Mouse (Mus musculus): ENCODE measurements around the gene Nt5dc1.
"Not testable (repeated sequence)": the region's sequence is repeated elsewhere in the genome, so short reads cannot be mapped to it uniquely, and the experiment has no call there.

Nt5dc1 gene

GRCm38 (mm10) chr10:34312536-34312935 is 105.8 kb downstream of the Nt5dc1 start:
- DNase-seq (ENCODE audit: low spot score in 2 of 2), result no peak

- DNase-seq (ENCODE audit: low spot score in 2 of 2), result no peak
These were observed 108.3 kb downstream of the Nt5dc1 start for GRCm38 (mm10) chr10:34309915-34310685.

GRCm38 (mm10) chr10:34307070-34307469 is 111.3 kb downstream of the Nt5dc1 start:
- no peak for DNase-seq (ENCODE audit: low spot score in 2 of 2)

GRCm38 (mm10) chr10:34300368-34300767 is 118.0 kb downstream of the Nt5dc1 start:
- no peak for DNase-seq (ENCODE audit: low spot score in 2 of 2)

- DNase-seq (ENCODE audit: low spot score in 2 of 2), result no peak
These were observed 120.2 kb downstream of the Nt5dc1 start for GRCm38 (mm10) chr10:34297980-34298753.

- DNase-seq (ENCODE audit: low spot score in 2 of 2), result peak; percentile 74 to 90
These were observed 120.9 kb downstream of the Nt5dc1 start, which contains the start of gene Tspyl4 for GRCm38 (mm10) chr10:34297299-34297979. Gene Tspyl4, plus strand, starts transcription at chr10:34297442.

- no peak for DNase-seq (ENCODE audit: low spot score in 2 of 2)
These were observed 121.4 kb downstream of the Nt5dc1 start for GRCm38 (mm10) chr10:34296911-34297298.

GRCm38 (mm10) chr10:34282420-34283238 is 135.7 kb downstream of the Nt5dc1 start:
- DNase-seq (ENCODE audit: low spot score in 2 of 2), result peak; percentile 39 to 63

GRCm38 (mm10) chr10:34281962-34282388 is 136.4 kb downstream of the Nt5dc1 start, which contains the start of gene Tspyl1:
Gene Tspyl1, plus strand, starts transcription at chr10:34282190.
- peak; percentile 94 to 98 for DNase-seq (ENCODE audit: low spot score in 2 of 2)

GRCm38 (mm10) chr10:34281211-34281961 is 137.0 kb downstream of the Nt5dc1 start:
- DNase-seq (ENCODE audit: low spot score in 2 of 2), result no peak

GRCm38 (mm10) chr10:34280591-34281175 is 137.7 kb downstream of the Nt5dc1 start:
- no peak for DNase-seq (ENCODE audit: low spot score in 2 of 2)

- no peak for DNase-seq (ENCODE audit: low spot score in 2 of 2)
These were observed 146.7 kb downstream of the Nt5dc1 start for GRCm38 (mm10) chr10:34271681-34272080.

GRCm38 (mm10) chr10:34267312-34268070 is 150.9 kb downstream of the Nt5dc1 start:
- no peak for DNase-seq (ENCODE audit: low spot score in 2 of 2)

- DNase-seq (ENCODE audit: low spot score in 2 of 2), result no peak
These were observed 153.2 kb downstream of the Nt5dc1 start for GRCm38 (mm10) chr10:34265106-34265505.

- DNase-seq (ENCODE audit: low spot score in 2 of 2), result not testable (repeated sequence)
These were observed 165.5 kb downstream of the Nt5dc1 start for GRCm38 (mm10) chr10:34252833-34253232.

- DNase-seq (ENCODE audit: low spot score in 2 of 2), result no peak
These were observed 168.8 kb downstream of the Nt5dc1 start for GRCm38 (mm10) chr10:34249594-34249993.

- no peak for DNase-seq (ENCODE audit: low spot score in 2 of 2)
These were observed 170.6 kb downstream of the Nt5dc1 start for GRCm38 (mm10) chr10:34247757-34248156.

GRCm38 (mm10) chr10:34246106-34246505 is 172.2 kb downstream of the Nt5dc1 start:
- no peak for DNase-seq (ENCODE audit: low spot score in 2 of 2)

GRCm38 (mm10) chr10:34244745-34245144 is 173.6 kb downstream of the Nt5dc1 start:
- DNase-seq (ENCODE audit: low spot score in 2 of 2), result no peak
